Mouse (Mus musculus) heart, embryonic 12.5 days (tissue): ENCODE results near the gene Trim26. TPM values are rescaled to one million over a fixed set of nuclear protein-coding genes. Genes with fewer than 3 reads are reported as not detected.

ENCODE experiments used
- ATAC-seq: fragments of 200-750 bp; cut with Nextera tagmentation; 2 replicates; pipeline ENCODE4 v1.8.0; 2017; ENCODE audit warnings: moderate TSS enrichment, moderate library complexity; ENCODE audit not compliant: insufficient number of reproducible peaks, low FRiP score
- H3K27ac ChIP-seq: fragments of 300-500 bp; sonication (generic); 2 replicates; pipeline ENCODE4 v1.5.1; 2016; ENCODE audit warnings: mild to moderate bottlenecking, moderate library complexity; ENCODE audit not compliant: poor library complexity, severe bottlenecking
- H3K27me3 ChIP-seq: fragments of 300-500 bp; sonication (generic); replicated peaks from 2 replicates; pipeline ENCODE4 v1.6.1; 2016; ENCODE audit warnings: mild to moderate bottlenecking, moderate library complexity
- H3K36me3 ChIP-seq: fragments of 300-500 bp; sonication (generic); 2 replicates; pipeline ENCODE4 v1.6.1; 2016; ENCODE audit warnings: mild to moderate bottlenecking, moderate library complexity
- H3K4me1 ChIP-seq: fragments of 300-500 bp; sonication (generic); replicated peaks from 2 replicates; pipeline ENCODE4 v1.6.1; 2016; ENCODE audit warnings: mild to moderate bottlenecking
- H3K4me2 ChIP-seq: fragments of 300-500 bp; sonication (generic); 2 replicates; pipeline ENCODE4 v1.6.1; 2016; ENCODE audit warnings: mild to moderate bottlenecking, moderate library complexity
- H3K4me3 ChIP-seq: fragments of 300-500 bp; sonication (generic); 2 replicates; pipeline ENCODE4 v1.5.1; 2016; ENCODE audit warnings: mild to moderate bottlenecking
- H3K9ac ChIP-seq: fragments of 300-500 bp; sonication (generic); 2 replicates; pipeline ENCODE4 v1.6.1; 2016; ENCODE audit warnings: mild to moderate bottlenecking, moderate library complexity
- H3K9me3 ChIP-seq: fragments of 300-500 bp; sonication (generic); replicated peaks from 2 replicates; pipeline ENCODE4 v1.6.1; 2016; ENCODE audit warnings: mild to moderate bottlenecking, moderate library complexity
- WGBS: fragments of 180-500 bp; shearing (Covaris S2); methylation state at CpG from one replicate; pipeline ENCODE4 v1.1.7; 2016; 5-methylcytosine and 5-hydroxymethylcytosine counted together
- polyA plus RNA-seq: library from polyadenylated mRNA; unstranded; fragments of >200 nt; fragmentation: Nextera tagmentation; extraction: Ambion mirVana; gene quantifications from 2 replicates; pipeline ENCODE4 v1.2.1, GENCODE M21; 2016

The Trim26 gene
- polyA plus RNA-seq, 1 experiment from 2014 or later = 28.9 TPM

DNA sequence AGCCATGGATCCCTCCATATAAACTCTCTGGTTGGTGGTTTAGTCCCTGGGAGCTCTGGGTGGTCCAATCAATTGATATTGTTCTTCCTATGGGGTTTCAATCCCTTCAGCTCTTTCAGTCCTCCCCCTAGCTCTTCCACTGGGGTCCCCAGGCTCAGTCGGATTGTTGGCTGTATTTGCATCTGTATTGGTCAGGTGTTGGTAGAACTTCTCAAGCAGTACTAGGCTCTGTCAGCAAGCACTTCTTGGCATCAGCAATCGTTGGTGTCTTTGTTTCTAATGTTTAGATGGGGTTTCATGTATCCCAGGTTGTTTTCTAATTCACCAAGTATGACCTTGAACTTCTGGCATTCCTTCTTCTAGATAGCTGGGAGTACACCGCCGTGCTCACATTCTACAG, 4.2 kb upstream of the Trim26 start:
- no peaks in the 10 kb centered on the region for H3K36me3 ChIP-seq
- H3K4me2 ChIP-seq = no peak overlapping the region
- H3K9ac ChIP-seq = no peak overlapping the region
- H3K4me3 ChIP-seq = no peak overlapping the region
- ATAC-seq = no peak
- H3K9me3 ChIP-seq = no peaks in the 10 kb centered on the region
- H3K27me3 ChIP-seq = no peaks in the 10 kb centered on the region
- H3K4me1 ChIP-seq = peaks cover 8% of the 10 kb centered on the region; the same call in 1 of the 2 replicates
- WGBS = 53% methylated on average over 4 of the region's 4 CpGs
- no peak overlapping the region for H3K27ac ChIP-seq

DNA sequence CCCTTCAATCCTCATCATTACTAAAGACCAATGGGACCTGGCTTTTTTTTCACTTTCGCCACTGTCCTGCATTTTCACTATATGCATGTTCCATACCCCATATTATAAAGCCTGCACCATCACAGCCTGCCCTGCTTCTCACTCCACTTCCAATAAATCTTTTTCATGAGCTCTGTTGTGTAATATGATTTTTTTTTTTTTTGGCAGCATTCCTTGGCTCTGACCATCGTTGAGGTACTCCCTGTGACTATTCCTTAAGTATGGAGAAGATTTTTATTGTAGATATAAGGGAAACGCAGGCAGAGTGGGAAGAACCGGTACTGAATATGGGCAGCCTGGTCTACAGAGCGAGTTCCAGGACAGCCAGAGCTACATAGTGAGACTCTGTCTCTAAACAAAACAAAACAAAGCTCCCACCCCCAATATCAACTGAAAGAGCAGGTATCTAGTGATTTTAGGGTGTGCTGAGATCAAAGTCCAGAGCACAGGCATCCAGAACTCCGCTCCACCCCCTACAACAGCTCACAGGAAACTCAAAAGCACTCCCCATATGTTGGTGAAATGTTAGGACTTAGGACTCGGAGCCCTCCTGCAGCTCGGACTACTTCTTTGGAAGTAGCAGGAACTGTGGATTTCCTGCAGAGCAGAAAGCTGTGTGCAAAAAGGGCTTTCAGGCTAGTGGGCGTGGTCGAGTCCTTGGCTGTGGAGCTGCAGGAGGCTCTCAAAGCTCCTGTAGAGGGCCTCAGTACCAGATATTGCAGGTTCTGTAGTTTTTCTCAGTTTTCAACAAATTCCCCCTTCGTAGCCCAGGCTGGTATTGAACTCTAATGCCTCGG, 1.1 kb upstream of the Trim26 start:
- peak overlapping the region; percentile 97 for H3K27ac ChIP-seq
- ATAC-seq = no peak
- peak overlapping the region; percentile 81 for H3K4me2 ChIP-seq
- no peaks in the 10 kb centered on the region for H3K27me3 ChIP-seq
- peaks cover 18% of the 10 kb centered on the region; the same call in 1 of the 2 replicates for H3K4me1 ChIP-seq
- H3K9ac ChIP-seq = peak overlapping the region; percentile 73
- H3K9me3 ChIP-seq = no peaks in the 10 kb centered on the region
- peaks cover 9% of the 10 kb centered on the region; the same call in 1 of the 2 replicates for H3K36me3 ChIP-seq
- H3K4me3 ChIP-seq = peak overlapping the region; percentile 13
- 30% methylated on average over 12 of the region's 12 CpGs for WGBS

DNA sequence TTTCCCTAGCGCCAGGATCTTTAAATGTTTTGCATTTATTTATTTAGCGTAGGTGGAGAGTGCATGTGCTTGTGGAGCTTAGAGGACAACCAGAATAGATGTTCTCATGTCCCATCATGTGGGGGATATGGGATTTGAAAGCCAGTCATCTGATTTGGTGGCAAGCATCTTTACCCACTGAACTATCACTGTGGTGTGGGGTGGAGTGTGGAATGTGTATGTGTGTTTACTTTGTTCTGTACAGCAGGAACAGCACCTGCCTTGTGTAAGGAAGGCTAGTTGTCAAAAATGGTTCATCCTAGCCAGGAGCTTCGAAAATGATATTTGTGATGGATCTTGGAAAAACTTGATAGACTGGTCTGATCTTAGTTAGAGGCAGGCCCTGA, 514 bp upstream of the Trim26 start:
- Histone ChIP-seq H3K27ac (peak overlapping the region; percentile 97), H3K27me3 (no peaks in the 10 kb centered on the region), H3K9ac (peak overlapping the region; percentile 73), H3K36me3 (peaks cover 11% of the 10 kb centered on the region; the same call in 1 of the 2 replicates), H3K9me3 (no peaks in the 10 kb centered on the region), H3K4me3 (peak overlapping the region; percentile 87), H3K4me2 (peak overlapping the region; percentile 81), H3K4me1 (peaks cover 18% of the 10 kb centered on the region; the same call in 1 of the 2 replicates)
- 13% methylated on average over 3 of the region's 3 CpGs for WGBS
- ATAC-seq = peak; percentile 10; the same call in 1 of the 2 replicates

DNA sequence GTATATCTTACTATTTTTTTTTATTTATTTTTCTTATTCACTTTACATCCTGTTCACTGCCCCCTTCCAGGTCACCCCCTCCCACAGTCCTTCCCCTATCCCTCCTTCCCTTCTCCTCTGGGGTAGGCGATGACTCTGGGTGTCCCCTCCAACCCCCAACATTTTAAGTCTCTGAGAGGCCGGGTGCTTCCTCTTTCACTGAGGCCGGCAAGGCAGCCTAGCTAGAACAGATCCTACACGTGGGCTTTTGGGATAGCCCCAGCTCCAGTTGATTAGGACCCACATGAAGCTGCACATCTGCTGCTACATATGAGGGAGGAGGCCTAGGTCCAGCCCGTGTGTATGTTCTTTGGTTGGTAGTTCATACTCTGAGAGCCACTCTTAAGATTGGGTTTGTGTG, 2.1 kb downstream of the Trim26 start:
- ATAC-seq = no peak
- H3K27me3 ChIP-seq = no peaks in the 10 kb centered on the region
- no peak overlapping the region for H3K27ac ChIP-seq
- H3K4me3 ChIP-seq = no peak overlapping the region
- H3K9ac ChIP-seq = no peak overlapping the region
- H3K36me3 ChIP-seq = peaks cover 17% of the 10 kb centered on the region; the same call in 1 of the 2 replicates
- WGBS = 75% methylated on average over 5 of the region's 5 CpGs
- H3K9me3 ChIP-seq = no peaks in the 10 kb centered on the region
- H3K4me2 ChIP-seq = no peak overlapping the region
- peaks cover 28% of the 10 kb centered on the region for H3K4me1 ChIP-seq

DNA sequence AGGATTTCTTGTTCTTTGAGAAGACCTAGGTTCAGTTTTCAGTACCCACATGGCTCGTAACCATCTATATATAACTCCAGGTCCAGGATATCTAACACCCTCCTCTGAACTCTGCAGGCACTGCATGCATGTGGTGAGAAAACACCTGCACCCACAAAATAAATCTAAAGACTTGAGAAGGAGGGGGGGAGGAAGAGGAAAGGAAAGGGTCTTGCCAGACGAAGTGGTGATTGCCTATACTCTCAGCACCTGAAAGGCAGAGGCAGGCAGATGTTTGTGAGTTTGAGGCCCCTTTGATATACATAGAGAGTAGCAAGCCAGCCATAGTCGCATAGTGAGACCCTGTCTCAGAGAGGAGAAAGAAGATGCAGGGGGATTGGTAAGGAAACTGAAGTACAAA, 3.0 kb downstream of the Trim26 start:
- Histone ChIP-seq H3K4me2 (no peak overlapping the region), H3K36me3 (peaks cover 17% of the 10 kb centered on the region; the same call in 1 of the 2 replicates), H3K27me3 (no peaks in the 10 kb centered on the region), H3K4me3 (no peak overlapping the region), H3K27ac (no peak overlapping the region), H3K9ac (no peak overlapping the region), H3K4me1 (peaks cover 34% of the 10 kb centered on the region), H3K9me3 (no peaks in the 10 kb centered on the region)
- WGBS = 69% methylated on average over 3 of the region's 3 CpGs
- no peak for ATAC-seq

DNA sequence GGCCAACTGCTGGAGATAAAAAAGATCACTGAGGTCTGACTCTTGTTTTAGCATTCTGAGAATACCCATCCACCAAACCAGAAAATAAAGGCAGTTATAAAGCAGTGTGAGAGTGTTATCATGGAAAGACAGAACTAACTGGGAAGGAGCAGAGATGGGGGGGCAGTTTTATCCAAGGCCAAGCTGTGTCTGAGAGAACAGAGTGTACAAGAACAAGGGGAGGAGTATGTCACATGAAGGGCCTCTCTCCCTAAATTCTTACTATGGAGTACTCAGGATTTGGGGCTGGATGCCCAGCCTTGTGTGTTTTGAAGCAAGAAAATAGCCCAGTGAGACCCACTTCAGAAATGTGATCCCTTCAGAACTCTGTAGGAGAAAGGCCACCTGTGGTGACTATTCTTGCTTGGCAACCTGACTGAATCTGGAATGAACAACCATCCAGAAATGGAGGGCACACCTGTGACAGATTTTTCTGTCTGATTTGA, 4.1 kb downstream of the Trim26 start:
- no peak overlapping the region for H3K9ac ChIP-seq
- no peaks in the 10 kb centered on the region for H3K9me3 ChIP-seq
- H3K36me3 ChIP-seq = peaks cover 17% of the 10 kb centered on the region; the same call in 1 of the 2 replicates
- H3K4me1 ChIP-seq = peaks cover 31% of the 10 kb centered on the region
- H3K27ac ChIP-seq = no peak overlapping the region
- no peak for ATAC-seq
- no peaks in the 10 kb centered on the region for H3K27me3 ChIP-seq
- H3K4me2 ChIP-seq = no peak overlapping the region
- H3K4me3 ChIP-seq = no peak overlapping the region

DNA sequence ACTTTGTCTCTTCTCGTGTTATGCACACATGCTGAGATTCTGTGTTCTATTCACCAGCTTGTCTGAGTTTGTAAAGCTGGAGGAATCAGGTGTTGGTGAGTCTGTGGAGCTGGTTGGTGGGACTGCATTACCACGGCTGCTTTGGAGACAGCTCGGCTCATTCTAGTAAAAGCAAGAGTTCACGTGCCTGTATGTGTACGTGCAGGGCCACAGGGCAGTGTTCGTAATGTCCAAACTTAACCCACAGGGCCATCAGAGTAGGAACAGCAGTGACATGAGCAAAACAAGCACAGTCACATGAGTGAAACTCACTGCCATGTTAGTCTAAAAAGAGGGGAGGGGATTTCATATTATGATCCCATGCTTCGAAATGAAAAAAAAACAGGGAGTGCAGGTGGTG, 6.8 kb downstream of the Trim26 start:
- peaks cover 21% of the 10 kb centered on the region for H3K4me1 ChIP-seq
- H3K9ac ChIP-seq = no peak overlapping the region
- ATAC-seq = no peak
- no peak overlapping the region for H3K4me2 ChIP-seq
- 0 out of 2 replicates have a peak overlapping the region, but pooled peaks have one; percentile 17 for H3K27ac ChIP-seq
- H3K4me3 ChIP-seq = no peak overlapping the region
- no peaks in the 10 kb centered on the region for H3K9me3 ChIP-seq
- H3K27me3 ChIP-seq = no peaks in the 10 kb centered on the region
- 70% methylated on average over 7 of the region's 7 CpGs for WGBS
- peaks cover 24% of the 10 kb centered on the region for H3K36me3 ChIP-seq

DNA sequence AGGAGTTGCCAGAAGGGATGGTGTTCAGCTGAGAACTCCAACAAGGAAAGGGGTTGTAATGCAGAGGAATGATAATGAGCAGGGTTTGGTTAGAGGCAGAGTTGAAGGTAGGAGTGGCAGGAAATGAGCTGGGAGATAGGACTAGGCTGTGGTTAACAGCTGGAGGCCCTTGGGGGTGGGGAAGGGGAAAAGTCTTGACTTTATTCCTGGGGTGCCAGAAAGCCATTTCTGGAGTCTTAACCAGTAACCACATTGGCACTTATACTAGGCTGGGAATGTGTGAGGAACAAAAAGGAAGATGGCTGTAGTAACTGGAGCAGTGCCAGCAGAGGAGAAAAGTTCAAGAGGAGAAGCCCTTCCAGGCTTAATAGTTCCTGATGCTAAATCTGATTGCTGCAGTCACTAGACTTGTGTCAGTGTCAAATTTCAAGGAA, 7.4 kb downstream of the Trim26 start:
- H3K4me3 ChIP-seq = no peak overlapping the region

DNA sequence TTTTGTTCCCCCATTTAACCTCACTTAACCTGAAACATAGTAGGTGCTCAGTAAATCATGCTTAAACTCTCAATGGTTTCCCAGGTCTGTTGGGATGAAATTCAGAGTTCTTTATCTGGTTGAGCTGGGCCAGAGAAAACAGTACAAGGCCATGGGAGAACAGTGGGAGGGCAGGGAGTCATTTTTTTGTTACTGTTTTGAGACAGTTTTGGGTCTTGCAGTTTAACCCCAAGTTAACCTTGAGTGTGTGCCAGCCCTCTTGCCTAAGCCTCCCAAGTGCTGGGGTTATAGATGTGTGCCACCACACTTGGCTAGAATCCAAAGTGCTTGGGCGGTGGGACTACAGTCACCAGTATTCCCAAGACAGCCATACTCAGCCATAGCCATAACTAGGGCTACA, 7.8 kb downstream of the Trim26 start:
- Histone ChIP-seq H3K27ac (no peak overlapping the region), H3K9ac (no peak overlapping the region), H3K4me2 (no peak overlapping the region), H3K27me3 (no peaks in the 10 kb centered on the region), H3K4me3 (no peak overlapping the region), H3K36me3 (peaks cover 21% of the 10 kb centered on the region), H3K9me3 (no peaks in the 10 kb centered on the region), H3K4me1 (peaks cover 20% of the 10 kb centered on the region)
- 65% methylated on average over 1 of the region's 1 CpGs for WGBS
- no peak for ATAC-seq

More for the DNA sequence above, 7.4 kb downstream of the Trim26 start:
- H3K4me1 ChIP-seq = peaks cover 21% of the 10 kb centered on the region
- H3K36me3 ChIP-seq = peaks cover 21% of the 10 kb centered on the region
- H3K9ac ChIP-seq = no peak overlapping the region
- no peak overlapping the region for H3K4me2 ChIP-seq
- no peaks in the 10 kb centered on the region for H3K27me3 ChIP-seq
- H3K9me3 ChIP-seq = no peaks in the 10 kb centered on the region
- ATAC-seq = peak; percentile 51; the same call in 1 of the 2 replicates
- H3K27ac ChIP-seq = no peak overlapping the region

DNA sequence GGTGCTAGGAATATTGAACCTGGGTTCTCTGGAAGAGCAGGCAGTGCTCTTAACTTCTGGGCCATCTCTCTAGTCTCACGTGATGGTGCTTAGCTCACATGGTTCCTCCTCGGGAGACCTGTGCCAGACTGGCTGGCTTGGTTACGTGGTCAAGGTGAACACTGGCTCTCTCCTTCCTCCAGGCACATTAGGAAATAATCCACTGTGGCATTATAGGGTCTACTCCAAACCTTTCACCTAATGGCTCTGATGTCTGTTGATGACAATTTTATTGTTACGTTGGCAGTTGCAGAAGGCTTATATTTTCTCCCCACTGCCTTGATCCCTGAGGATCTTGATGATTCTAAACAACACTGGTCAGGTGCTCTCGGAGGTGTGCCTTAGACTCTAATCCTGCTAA, 12.0 kb downstream of the Trim26 start:
- H3K4me3 ChIP-seq = no peak overlapping the region
- H3K9me3 ChIP-seq = no peaks in the 10 kb centered on the region
- no peak overlapping the region for H3K4me2 ChIP-seq
- WGBS = 78% methylated on average over 5 of the region's 5 CpGs
- H3K9ac ChIP-seq = no peak overlapping the region
- no peak overlapping the region for H3K27ac ChIP-seq
- H3K27me3 ChIP-seq = no peaks in the 10 kb centered on the region
- peaks cover 41% of the 10 kb centered on the region for H3K36me3 ChIP-seq
- peaks cover 15% of the 10 kb centered on the region for H3K4me1 ChIP-seq
- no peak for ATAC-seq

DNA sequence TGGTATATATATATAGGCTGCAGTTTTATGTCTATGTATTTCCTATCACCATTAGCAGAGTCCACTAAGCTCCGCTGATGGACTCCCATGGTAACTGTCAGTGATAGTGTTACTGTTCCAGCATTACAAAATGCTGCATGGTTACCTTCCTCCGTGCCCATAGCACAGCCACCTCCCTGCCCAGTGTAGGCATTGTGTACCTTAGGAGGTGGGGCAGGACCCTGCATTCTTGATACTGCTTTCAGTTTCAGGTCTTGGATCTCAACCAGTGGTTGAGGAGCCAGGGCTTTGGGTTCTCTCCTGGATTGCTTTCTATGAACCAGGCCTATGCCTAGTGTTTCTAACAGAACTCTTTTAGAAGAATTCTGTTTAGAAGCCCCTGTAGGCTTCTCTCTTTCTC, 13.1 kb downstream of the Trim26 start:
- Histone ChIP-seq H3K27me3 (no peaks in the 10 kb centered on the region), H3K4me3 (no peak overlapping the region), H3K9ac (no peak overlapping the region), H3K4me2 (no peak overlapping the region), H3K4me1 (peaks cover 8% of the 10 kb centered on the region), H3K36me3 (peaks cover 51% of the 10 kb centered on the region), H3K27ac (no peak overlapping the region), H3K9me3 (no peaks in the 10 kb centered on the region)
- no peak for ATAC-seq
- WGBS = 85% methylated on average over 2 of the region's 2 CpGs
